Mouse (Mus musculus) thymus, postnatal 4 days (tissue): ENCODE results near the gene Akp3.

ENCODE experiments used
- DNase-seq: peaks from one replicate; pipeline ENCODE4 v3.0.0; 2021

Gene Akp3

DNA sequence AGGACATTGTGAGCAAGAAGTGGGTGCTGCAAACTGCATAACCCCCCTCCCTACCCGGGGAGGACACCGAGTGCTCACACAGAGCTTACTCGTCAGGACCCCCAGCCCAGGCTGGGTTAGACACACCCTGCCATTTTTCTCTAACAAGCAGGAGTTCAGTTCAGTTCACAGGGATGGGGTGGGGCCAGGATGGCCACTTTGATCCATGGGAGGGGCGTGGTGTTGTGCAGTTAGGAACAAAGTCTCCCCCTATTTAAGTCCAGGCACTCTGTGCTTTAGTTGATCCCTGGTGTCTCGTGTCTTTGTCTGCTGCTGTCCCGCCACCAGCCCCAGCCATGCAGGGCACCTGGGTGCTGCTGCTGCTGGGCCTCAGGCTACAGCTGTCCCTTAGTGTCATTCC is at the start of gene Akp3:
Gene Akp3 (plus strand): TSS at position 301 of the 400 bp plus-strand sequence.
- DNase-seq = no peak

DNA sequence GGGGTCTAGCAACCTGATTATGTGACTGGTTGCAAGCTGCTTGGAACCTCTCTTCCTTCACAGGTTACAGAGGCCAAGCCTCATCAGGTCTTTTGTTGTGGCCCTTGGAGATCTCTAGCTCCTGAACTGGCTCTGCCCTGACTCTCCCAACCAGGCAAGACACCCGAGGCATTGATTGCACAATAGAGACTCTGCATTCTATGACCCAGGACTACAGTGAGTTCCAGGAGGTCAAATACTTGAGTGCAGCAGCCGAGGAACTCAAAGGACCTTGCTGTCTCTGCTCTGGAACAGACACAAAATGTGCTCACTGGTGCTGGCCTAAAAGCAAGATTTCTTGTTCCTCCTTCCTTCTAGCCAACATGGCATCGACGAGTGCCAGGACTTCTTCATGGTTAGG is 38.6 kb upstream of the Akp3 start:
- no peak for DNase-seq

GRCm38 (mm10) chr1:87086964-87087363 is 37.8 kb upstream of the Akp3 start:
- no peak for DNase-seq

DNA sequence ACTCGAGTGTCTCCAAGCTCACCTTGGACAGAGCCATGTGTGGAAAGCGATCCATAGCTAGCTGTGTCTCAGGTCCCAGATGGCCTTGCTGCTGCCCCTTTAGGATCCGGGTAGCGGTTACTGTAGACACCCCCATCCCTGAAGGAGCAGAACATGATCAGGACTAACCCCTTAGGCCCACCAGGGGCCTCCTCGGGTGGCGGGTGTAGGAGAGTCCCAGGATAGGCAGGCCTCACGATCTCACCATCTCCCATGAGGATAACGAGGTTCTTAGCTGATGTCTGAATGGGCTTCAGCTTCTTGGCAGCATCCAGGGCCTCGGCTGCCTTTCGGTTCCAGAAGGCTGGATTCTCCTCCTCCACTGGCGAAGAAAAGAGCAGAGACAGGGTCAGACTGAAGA is 35.5 kb upstream of the Akp3 start:
- no peak for DNase-seq

GRCm38 (mm10) chr1:87089828-87090227 is 34.9 kb upstream of the Akp3 start, which contains the start of gene Alppl2:
Alppl2 (minus strand) TSS chr1:87089928.
- DNase-seq = no peak

DNA sequence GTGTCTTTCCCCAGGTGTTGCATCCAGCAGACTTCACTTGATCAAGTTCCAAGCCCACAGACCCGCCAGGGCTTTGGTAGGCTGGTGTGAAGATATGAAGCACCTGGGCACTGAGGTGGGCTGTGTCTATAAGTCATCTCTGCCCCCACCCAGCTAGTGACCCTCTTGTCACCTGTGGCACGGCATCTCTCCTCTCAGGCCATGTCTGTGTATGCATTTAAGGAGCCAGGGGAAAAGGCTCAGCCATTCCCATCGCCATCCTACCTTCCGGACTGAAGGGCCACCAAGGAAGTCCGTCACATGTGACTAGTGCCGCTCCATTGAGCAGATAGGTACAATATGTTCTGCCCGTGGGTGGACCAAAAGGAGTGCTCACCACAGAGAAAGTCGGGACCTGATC is 29.1 kb upstream of the Akp3 start:
- no peak for DNase-seq

DNA sequence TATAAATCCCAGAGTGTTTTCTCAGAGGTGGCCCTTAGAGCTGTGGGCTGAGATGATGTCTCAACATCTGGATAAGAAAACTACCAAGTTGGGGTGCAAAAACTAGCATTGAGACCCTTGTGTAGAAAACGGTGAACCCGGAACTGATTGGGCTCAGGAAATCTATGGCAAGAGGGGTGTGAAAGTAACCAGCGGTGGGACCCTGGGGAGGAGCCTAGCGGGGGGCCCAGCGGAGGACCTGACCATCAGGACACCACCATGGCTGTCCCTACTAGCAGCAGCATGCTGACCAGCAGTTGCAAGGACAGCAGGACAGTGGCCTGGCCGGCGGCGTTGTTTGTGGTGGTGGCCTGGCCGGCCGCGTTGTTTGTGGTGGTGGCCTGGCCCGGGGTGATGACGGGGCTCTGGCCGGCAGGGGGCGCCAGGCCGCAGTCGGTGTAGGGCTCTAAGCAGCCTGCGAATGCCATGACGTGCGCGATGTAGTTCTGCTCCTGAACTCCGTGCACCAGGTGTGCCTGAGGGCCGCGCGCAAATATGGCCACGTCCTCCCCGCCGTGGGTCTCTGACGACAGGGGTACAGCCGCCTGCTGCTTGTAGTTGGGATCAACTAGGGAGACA is 26.3 kb upstream of the Akp3 start:
- DNase-seq = peak; percentile 80

DNA sequence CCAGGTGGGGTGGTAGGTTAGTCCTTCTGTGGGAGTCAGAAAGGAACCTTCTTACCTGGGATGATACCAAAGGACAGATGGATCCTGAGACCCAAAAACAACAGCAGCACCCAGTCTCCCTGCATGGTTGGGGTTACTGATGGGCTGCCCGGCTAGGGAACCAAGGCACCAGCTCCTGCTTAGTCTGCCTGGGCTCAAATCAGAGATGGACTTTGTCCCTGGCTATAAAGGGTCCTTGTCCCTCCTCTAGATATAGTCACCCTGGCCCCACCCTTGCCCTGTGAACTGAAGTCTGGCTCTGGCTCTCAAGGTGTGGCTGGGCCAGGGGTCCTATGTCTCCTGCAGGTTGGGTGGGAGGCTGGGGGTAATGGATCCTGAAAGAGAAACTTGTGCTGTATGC is 23.4 kb upstream of the Akp3 start, which contains the start of gene Alpi:
Gene Alpi (minus strand): TSS at position 196 of the 400 bp plus-strand sequence.
- no peak for DNase-seq

DNA sequence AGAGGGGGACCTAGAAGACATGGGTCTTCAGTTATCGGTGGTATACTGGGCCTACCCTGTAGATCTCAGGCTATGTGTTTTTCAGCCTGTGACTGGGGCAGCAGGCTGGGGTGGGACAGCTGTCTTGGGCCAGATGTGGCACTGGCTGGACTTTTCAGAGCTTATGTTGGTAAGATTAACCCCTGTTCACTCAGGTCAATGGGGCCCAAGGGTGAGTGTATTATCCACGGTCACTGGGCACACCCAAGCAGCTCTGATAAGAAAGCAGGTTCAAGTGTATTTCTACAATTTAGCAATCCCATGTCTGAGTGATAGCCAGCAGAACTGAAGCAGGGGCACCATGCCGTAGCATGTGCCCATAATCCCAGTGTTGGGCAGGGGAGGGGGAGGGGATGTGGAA is 22.7 kb upstream of the Akp3 start:
- no peak for DNase-seq

DNA sequence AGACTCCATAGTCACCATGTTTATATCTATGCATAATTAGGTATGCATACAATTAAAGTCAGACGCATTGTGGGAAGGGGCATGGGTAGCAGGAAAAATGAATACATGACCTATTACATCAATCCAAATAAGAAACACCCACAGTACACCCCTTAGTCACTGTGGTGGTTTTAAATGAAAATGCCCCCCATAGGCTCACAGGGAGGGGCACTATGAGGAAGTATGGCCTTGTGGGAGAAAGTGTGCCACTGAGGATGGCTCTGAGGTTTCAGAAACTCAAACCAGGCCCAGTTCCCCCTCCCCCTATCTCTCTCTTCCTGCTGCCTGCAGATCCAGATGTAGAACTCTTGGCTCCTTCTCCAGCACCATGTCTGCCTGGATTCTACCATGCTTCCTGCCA is 20.8 kb upstream of the Akp3 start:
- no peak for DNase-seq

GRCm38 (mm10) chr1:87106536-87106935 is 18.2 kb upstream of the Akp3 start:
- no peak for DNase-seq

DNA sequence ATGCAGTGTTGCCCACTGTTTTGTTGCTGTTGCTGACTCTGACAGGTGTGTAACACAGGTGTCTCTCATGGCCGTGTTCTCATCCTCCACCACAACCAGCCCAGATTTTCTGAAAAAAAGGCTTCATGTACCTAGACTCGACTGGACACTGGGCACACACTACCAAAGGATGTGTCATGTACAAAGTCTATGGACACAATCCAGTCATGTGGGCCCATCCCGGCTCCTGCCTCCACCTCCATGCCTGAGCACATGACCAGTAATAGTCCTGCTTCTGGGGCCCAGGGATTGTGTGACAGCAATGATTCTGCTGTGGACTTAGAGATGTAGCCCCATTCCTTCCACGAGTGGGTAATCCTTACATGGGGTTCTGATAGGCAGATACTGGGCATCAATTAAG is 16.2 kb upstream of the Akp3 start:
- DNase-seq = no peak

DNA sequence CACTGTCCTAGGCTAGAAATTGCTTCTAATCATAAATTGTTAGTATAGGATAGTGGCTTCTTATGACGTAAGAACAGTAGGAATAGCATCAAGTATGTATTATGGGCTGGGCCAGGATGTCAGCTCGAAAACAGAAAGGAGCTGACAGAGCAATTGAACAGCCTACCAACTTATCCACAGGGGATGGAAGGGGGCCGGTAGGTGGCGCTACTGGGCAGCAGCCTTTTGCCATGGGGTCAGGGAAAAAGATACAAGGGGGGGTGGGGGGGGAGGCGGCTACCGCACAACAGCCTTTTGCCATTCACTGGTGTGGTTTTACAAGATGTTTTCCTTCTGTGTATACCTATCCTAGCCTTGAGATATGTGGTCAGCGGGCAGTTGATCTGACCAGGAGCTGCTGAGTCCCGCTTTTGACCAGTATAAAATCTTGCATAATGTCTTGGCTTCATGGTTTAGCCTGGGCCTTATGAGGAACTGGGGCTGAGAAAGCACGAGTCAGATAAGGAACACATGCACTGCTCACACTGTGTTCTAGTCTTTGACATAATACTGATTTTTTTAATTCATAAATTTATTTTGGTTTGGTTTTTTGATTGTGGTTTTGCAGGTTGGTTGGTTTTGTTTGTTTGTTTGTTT is 12.9 kb upstream of the Akp3 start:
- peak; percentile 60 for DNase-seq

DNA sequence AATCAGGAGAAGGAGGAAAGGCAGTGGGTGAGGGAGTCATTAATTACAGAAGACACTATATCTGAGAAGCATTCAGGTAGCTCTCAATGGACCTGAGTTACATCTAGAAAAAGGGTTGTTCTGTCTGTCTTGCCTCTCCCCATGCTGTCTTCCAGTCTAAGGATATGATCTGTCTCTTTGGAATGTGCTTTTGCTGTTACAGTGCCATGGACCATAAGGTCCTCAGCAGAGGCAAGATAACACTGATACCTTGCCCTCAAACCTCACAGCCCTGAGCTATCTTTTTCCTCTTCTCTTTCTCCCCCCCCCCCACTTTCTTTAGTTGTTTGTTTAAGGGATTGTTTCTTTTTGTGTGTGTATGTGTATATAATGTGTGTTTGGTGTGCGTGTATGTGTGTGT is 10.0 kb upstream of the Akp3 start:
- no peak for DNase-seq

GRCm38 (mm10) chr1:87127206-87128030 is 2.6 kb downstream of the Akp3 start:
- peak; percentile 59 for DNase-seq

DNA sequence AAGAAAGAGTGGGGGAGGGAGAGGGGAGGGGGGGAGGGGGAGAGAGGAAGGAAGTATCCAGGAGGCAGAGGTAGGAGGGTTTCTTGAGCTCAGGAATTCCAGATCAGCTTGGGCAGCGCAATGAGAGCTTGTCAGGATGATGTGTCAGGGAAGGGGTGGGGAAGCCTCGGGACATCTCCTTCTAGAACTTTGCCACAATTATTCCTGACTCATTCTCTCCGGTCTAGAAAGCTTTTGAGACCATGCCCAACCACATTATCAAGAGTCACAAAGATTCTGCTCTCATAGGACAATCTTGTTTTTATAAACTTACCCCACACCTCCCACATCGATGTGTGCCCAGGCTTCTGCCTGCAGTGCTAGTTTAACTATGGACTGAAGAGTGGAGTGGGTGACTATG is 7.0 kb downstream of the Akp3 start:
- DNase-seq = no peak

GRCm38 (mm10) chr1:87141550-87141949 is 16.8 kb downstream of the Akp3 start:
- DNase-seq = no peak

DNA sequence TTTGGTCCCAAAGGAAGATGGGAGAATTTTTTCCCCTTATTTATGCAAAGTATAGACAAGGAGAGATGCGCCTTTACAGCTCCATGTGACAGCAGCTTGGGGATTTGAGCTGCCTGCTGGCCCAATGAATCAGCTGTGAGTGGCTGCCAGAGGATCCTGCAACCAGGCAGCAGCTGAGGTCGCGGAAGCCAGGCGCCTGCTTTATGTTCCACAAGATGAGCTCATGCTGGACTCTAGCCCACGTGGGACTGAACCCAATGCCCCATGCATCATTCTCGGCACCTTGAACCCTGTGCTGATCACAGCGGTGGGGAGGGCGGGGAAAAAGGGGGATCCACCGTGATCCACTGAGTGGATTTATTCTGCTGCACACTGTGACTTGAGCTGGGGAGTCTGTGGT is 17.7 kb downstream of the Akp3 start:
- no peak for DNase-seq

DNA sequence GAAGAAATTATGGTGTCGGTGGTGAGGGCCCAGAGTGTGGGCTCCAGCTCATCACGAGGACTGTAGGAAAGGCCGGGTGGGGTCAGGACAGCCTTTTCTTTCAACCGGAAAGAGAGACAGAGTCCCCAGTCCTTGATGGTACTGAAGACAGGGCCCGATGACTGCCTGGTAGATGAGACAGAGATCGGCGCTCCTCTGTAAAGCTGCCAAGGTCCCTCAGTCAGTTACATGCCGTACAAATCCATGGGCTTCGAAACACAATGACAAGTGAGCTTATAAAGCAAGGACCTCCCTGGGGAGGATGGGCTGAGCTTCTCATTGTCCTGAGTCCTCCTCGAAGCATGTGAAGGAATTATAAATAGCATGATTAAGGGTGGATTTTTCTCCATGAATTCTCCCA is 18.4 kb downstream of the Akp3 start:
- no peak for DNase-seq

DNA sequence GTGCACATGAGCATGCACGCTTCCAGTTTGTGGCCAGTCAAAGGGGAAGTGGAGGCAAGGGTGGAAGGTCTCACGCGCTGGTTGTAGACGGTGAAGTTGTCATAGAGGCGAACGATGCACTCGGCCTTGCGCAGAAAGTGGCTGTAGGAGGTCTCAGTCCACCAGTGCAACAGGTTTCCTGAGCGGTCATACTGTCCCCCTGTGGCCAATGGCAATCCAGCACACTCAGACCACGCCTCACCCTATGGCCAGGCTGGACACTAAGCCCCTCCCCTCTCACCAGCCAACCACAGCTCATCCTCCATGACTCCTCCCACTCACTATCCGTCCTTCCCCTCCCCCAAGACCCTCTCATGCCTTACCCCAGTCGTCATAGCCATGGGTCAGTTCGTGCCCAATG is 24.6 kb downstream of the Akp3 start:
- DNase-seq = no peak

GRCm38 (mm10) chr1:87151286-87151685 is 26.5 kb downstream of the Akp3 start:
- no peak for DNase-seq

DNA sequence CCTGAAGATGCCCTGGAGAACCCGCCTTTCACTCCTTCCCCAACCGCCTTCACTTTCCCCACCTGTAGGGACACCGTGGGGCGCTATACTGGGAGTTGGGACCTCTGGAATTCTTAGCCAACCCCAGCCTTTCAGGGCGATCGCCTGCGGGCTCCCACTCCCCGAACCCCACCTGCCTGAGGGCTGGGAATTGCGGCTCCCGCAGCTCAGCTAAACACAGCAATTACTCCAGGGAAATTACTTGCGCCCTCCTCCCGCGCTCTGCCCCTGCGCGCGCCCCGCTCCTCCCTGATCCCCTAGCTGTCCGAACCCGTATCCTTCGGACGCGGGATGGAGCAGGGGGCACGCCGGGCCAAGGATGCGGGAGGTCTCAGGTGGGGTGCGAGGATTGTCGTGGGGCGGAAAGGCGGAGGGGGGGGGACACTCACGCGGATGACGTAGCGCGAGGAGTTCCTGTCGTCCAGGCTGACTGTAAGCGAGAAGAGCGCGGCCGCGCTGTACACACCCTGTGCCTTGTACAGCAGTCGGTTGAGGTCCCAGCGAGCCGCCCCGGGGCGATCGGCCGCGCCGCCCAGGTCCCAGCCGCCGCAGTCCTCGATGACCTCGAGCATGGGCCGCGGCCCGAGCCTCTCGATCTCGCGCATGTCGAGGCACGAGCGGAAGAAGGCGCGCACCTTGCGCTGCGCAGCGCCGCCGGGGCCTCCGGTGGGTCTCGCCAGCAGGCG is 29.2 kb downstream of the Akp3 start:
- peak; percentile 26 for DNase-seq

- peak; percentile 49 for DNase-seq
These were observed 29.8 kb downstream of the Akp3 start for GRCm38 (mm10) chr1:87154501-87155120.
